Mouse (Mus musculus) intestine, embryonic 14.5 days (tissue): Measurements from ENCODE around the gene Cdc45. TPM values are rescaled to one million over a fixed set of nuclear protein-coding genes. Genes with fewer than 3 reads are reported as not detected.
A peak's percentile ranks its signal among the peaks of the same experiment; 100 is the strongest.

Source experiments
- ATAC-seq: fragments of 200-750 bp; cut with Nextera tagmentation; replicated peaks from 2 replicates; pipeline ENCODE4 v1.8.0; 2017; ENCODE audit warnings: low read depth, moderate number of reproducible peaks, moderate TSS enrichment, moderate library complexity; ENCODE audit not compliant: low FRiP score, low TSS enrichment
- DNase-seq: peaks from one replicate; pipeline ENCODE4 v3.0.0-alpha.2; 2018; ENCODE audit warnings: low spot score
- H3K27ac ChIP-seq: fragments of 300-500 bp; sonication (generic); 2 replicates; pipeline ENCODE4 v1.5.1; 2014; ENCODE audit warnings: low read depth, mild to moderate bottlenecking, control low read depth
- H3K27me3 ChIP-seq: fragments of 300-500 bp; sonication (generic); replicated peaks from 2 replicates; pipeline ENCODE4 v1.6.1; 2014; ENCODE audit warnings: low read length, control low read depth; ENCODE audit not compliant: control insufficient read depth, insufficient read depth
- H3K36me3 ChIP-seq: fragments of 300-500 bp; sonication (generic); 2 replicates; pipeline ENCODE4 v1.6.1; 2014; ENCODE audit warnings: low read length, control low read depth; ENCODE audit not compliant: control insufficient read depth, insufficient read depth
- H3K4me1 ChIP-seq: fragments of 300-500 bp; sonication (generic); replicated peaks from 2 replicates; pipeline ENCODE4 v1.6.1; 2014; ENCODE audit warnings: low read length, control low read depth, mixed read lengths; ENCODE audit not compliant: control insufficient read depth, insufficient read depth
- H3K4me2 ChIP-seq: fragments of 300-500 bp; sonication (generic); 2 replicates; pipeline ENCODE4 v1.6.1; 2014; ENCODE audit warnings: low read length
- H3K4me3 ChIP-seq: fragments of 300-500 bp; sonication (generic); 2 replicates; pipeline ENCODE4 v1.5.1; 2014; ENCODE audit warnings: low read depth, low read length, control low read depth, mixed read lengths
- H3K9ac ChIP-seq: fragments of 300-500 bp; sonication (generic); 2 replicates; pipeline ENCODE4 v1.6.1; 2014; ENCODE audit warnings: mild to moderate bottlenecking, low read length
- H3K9me3 ChIP-seq: fragments of 300-500 bp; sonication (generic); 2 replicates; pipeline ENCODE4 v1.6.1; 2016; ENCODE audit warnings: low read length, control low read depth; ENCODE audit not compliant: control insufficient read depth
- WGBS: fragments of 180-500 bp; shearing (Covaris S2); extraction: QIAGEN DNeasy Blood & Tissue Kit; methylation state at CpG from one replicate; pipeline ENCODE4 v1.1.7; 2014; 5-methylcytosine and 5-hydroxymethylcytosine counted together
- polyA plus RNA-seq: library from polyadenylated mRNA; unstranded; fragments of >200 nt; fragmentation: Nextera tagmentation; extraction: Ambion mirVana; gene quantifications from 2 replicates; pipeline ENCODE4 v1.2.1, GENCODE M21; 2014

The Cdc45 gene
- polyA plus RNA-seq, 1 experiment from 2014 or later: 48.0 TPM

GRCm38 (mm10) chr16:18833486-18833885, 21.7 kb upstream of the Cdc45 start:
- ATAC-seq: no peak
- no peak overlapping the region for H3K4me3 ChIP-seq
- no peak overlapping the region for H3K4me2 ChIP-seq
- H3K36me3 ChIP-seq: peaks cover 60% of the 10 kb centered on the region
- H3K9me3 ChIP-seq: no peaks in the 10 kb centered on the region
- 69% methylated on average over 2 of the region's 2 CpGs for WGBS
- H3K9ac ChIP-seq: no peak overlapping the region
- no peak overlapping the region for H3K27ac ChIP-seq
- DNase-seq: no peak
- H3K4me1 ChIP-seq: peaks cover 3% of the 10 kb centered on the region
- no peaks in the 10 kb centered on the region for H3K27me3 ChIP-seq

GRCm38 (mm10) chr16:18829102-18829501, 17.3 kb upstream of the Cdc45 start:
- Histone ChIP-seq H3K4me3 (no peak overlapping the region), H3K36me3 (peaks cover 98% of the 10 kb centered on the region), H3K4me2 (no peak overlapping the region), H3K27me3 (no peaks in the 10 kb centered on the region), H3K27ac (no peak overlapping the region), H3K4me1 (no peaks in the 10 kb centered on the region), H3K9me3 (no peaks in the 10 kb centered on the region), H3K9ac (no peak overlapping the region)
- WGBS: 85% methylated on average over 6 of the region's 6 CpGs
- ATAC-seq (no peak), DNase-seq (no peak)

GRCm38 (mm10) chr16:18828630-18829029, 16.8 kb upstream of the Cdc45 start:
- ATAC-seq: no peak
- Histone ChIP-seq H3K4me2 (no peak overlapping the region), H3K36me3 (peaks cover 98% of the 10 kb centered on the region), H3K9me3 (no peaks in the 10 kb centered on the region), H3K27ac (no peak overlapping the region), H3K4me1 (no peaks in the 10 kb centered on the region), H3K4me3 (no peak overlapping the region), H3K27me3 (no peaks in the 10 kb centered on the region), H3K9ac (no peak overlapping the region)
- no peak for DNase-seq
- 96% methylated on average over 3 of the region's 3 CpGs for WGBS

- Histone ChIP-seq H3K4me3 (no peak overlapping the region), H3K4me2 (no peak overlapping the region), H3K9ac (no peak overlapping the region), H3K36me3 (peaks cover 98% of the 10 kb centered on the region), H3K9me3 (no peaks in the 10 kb centered on the region), H3K27me3 (no peaks in the 10 kb centered on the region), H3K4me1 (no peaks in the 10 kb centered on the region), H3K27ac (no peak overlapping the region)
- ATAC-seq: no peak
- no peak for DNase-seq
- WGBS: 86% methylated on average over 4 of the region's 4 CpGs
Observed at GRCm38 (mm10) chr16:18822925-18823324, 11.1 kb upstream of the Cdc45 start.

- Histone ChIP-seq H3K4me1 (no peaks in the 10 kb centered on the region), H3K4me2 (no peak overlapping the region), H3K27ac (no peak overlapping the region), H3K36me3 (peaks cover 98% of the 10 kb centered on the region), H3K4me3 (no peak overlapping the region), H3K27me3 (no peaks in the 10 kb centered on the region), H3K9me3 (no peaks in the 10 kb centered on the region), H3K9ac (no peak overlapping the region)
- DNase-seq (no peak), ATAC-seq (no peak)
- WGBS: 100% methylated on average over 1 of the region's 1 CpGs
Observed at GRCm38 (mm10) chr16:18822356-18822755, 10.6 kb upstream of the Cdc45 start.

GRCm38 (mm10) chr16:18812385-18812910, 661 bp upstream of the Cdc45 start:
- H3K4me3 ChIP-seq: peak overlapping the region; percentile 78
- peak; percentile 46; the same call in 1 of the 2 replicates for ATAC-seq
- H3K9ac ChIP-seq: peak overlapping the region; percentile 85
- DNase-seq: peak; percentile 92
- H3K27ac ChIP-seq: peak overlapping the region; percentile 66; the same call in 1 of the 2 replicates
- H3K9me3 ChIP-seq: no peaks in the 10 kb centered on the region
- no peaks in the 10 kb centered on the region for H3K27me3 ChIP-seq
- 1% methylated on average over 31 of the region's 31 CpGs for WGBS
- peaks cover 11% of the 10 kb centered on the region for H3K4me1 ChIP-seq
- peaks cover 50% of the 10 kb centered on the region for H3K36me3 ChIP-seq
- H3K4me2 ChIP-seq: peak overlapping the region; percentile 60

GRCm38 (mm10) chr16:18811032-18811431, 755 bp downstream of the Cdc45 start:
- Histone ChIP-seq H3K27ac (peak overlapping the region; percentile 25; the same call in 1 of the 2 replicates), H3K9ac (peak overlapping the region; percentile 85), H3K36me3 (peaks cover 50% of the 10 kb centered on the region), H3K27me3 (no peaks in the 10 kb centered on the region), H3K4me3 (peak overlapping the region; percentile 78), H3K4me1 (peaks cover 11% of the 10 kb centered on the region), H3K9me3 (no peaks in the 10 kb centered on the region), H3K4me2 (peak overlapping the region; percentile 80)
- peak; percentile 17 for ATAC-seq
- 4% methylated on average over 5 of the region's 5 CpGs for WGBS
- DNase-seq: peak; percentile 55

GRCm38 (mm10) chr16:18809001-18809400, 2.8 kb downstream of the Cdc45 start:
- Histone ChIP-seq H3K27me3 (no peaks in the 10 kb centered on the region), H3K9ac (no peak overlapping the region), H3K4me1 (peaks cover 11% of the 10 kb centered on the region), H3K36me3 (peaks cover 47% of the 10 kb centered on the region), H3K9me3 (no peaks in the 10 kb centered on the region), H3K4me3 (no peak overlapping the region), H3K4me2 (no peak overlapping the region), H3K27ac (no peak overlapping the region)
- no peak for ATAC-seq
- DNase-seq: no peak
- WGBS: 94% methylated on average over 5 of the region's 5 CpGs

- Histone ChIP-seq H3K9ac (no peak overlapping the region), H3K27ac (no peak overlapping the region), H3K36me3 (peaks cover 59% of the 10 kb centered on the region), H3K4me2 (no peak overlapping the region), H3K4me1 (no peaks in the 10 kb centered on the region), H3K9me3 (no peaks in the 10 kb centered on the region), H3K4me3 (no peak overlapping the region), H3K27me3 (no peaks in the 10 kb centered on the region)
- DNase-seq (no peak), ATAC-seq (no peak)
- WGBS: 95% methylated on average over 2 of the region's 2 CpGs
Observed at GRCm38 (mm10) chr16:18805746-18806145, 6.0 kb downstream of the Cdc45 start.
